Mouse (Mus musculus) heart, postnatal 0 days (tissue): Measurements from ENCODE around the gene H2-M10.5.

ENCODE experiments used
- CTCF ChIP-seq: IDR thresholded peaks from 2 replicates; pipeline ENCODE4 v1.5.1; 2016; ENCODE audit warnings: antibody characterized with exemption, control low read depth, low read depth
- EP300 ChIP-seq: IDR thresholded peaks from 2 replicates; pipeline ENCODE4 v1.6.1; 2016; ENCODE audit warnings: antibody characterized with exemption, low read depth

GRCm38 (mm10) chr17:36825525-36825924, 52.8 kb downstream of the H2-M10.5 start:
- TF ChIP-seq CTCF (no peak; the same call in 1 of the 2 replicates), EP300 (no peak)
